Mouse (Mus musculus) cerebellum, postnatal 25 days (tissue): Measurements from ENCODE around the gene G6pc2.
A peak's percentile ranks its signal among the peaks of the same experiment; 100 is the strongest.

Experiments used
- DNase-seq, 2 experiments: peaks; one replicate each; pipeline ENCODE4 v3.0.0; 2021; ENCODE audit warnings: mixed read lengths in 2 of 2

Gene G6pc2

DNA sequence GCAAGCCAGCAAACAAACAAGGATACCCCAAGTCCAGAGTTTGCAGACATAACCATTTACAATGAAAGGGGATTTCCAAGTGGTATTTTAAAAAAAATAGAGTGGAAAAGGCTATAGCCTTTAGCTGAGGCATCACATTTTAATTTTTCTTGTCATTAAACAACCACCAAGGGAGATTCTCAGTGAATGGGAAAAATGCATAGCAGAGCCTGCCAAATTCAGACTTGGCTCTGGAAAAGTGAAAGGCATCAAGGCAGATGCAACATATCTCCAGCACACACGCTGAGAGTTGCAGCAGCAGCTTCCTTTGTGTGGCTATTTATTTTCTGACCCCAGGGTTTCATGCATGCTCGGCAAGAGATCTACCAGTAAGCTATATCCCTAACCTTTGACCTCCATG is 34.1 kb downstream of the G6pc2 start:
- DNase-seq: peak in 1 of 2 experiments; percentile 11

DNA sequence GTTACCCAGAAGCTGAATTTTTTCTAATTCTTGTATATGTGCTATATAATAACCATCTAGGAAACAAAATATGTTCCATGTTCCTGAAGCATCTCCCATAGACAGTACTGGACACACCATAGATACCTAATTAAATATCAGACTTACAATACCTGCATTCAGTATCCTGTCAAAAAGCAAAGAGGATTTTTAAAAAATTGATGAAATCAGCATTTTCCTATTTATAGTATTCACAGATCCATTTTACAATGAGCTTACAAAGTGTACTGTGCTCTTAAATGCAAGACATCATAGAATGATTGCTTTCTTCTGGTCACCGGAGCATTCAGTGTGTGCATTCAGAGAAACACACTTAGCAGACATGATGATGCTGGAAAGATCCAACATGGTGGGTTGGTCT is 36.2 kb downstream of the G6pc2 start:
- DNase-seq: no peak

DNA sequence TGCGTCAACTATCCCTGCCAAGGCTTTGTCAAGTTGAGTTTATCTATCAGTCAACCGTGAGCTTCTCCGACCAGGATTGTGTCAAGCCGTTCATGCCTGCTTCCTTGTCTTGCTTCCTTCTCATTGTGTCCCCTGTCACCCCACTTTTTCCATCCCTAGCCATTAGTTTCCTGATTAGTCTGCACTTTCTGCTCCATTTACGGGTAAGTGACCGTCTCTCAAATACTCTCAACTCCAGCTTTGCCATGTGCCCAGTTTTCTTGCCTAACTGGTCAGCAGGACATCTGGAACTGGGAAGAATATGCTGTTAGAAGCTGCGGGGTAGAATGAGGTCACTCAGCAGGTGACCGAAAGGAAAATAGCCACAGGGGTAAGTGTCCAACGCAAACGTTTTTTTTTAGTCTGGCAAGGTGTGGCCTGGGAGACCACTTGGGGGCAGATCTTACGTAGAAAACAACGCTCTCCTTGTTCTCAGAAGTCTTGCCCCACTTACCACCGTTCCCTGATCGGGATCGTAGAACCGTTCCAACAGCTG is 37.4 kb downstream of the G6pc2 start:
- DNase-seq: peak; percentile 28 to 31

GRCm38 (mm10) chr2:69264069-69264618 is 53.3 kb downstream of the G6pc2 start:
- DNase-seq: no peak

GRCm38 (mm10) chr2:69275875-69276274 is 65.0 kb downstream of the G6pc2 start:
- DNase-seq: no peak
